Mouse (Mus musculus): ENCODE results near the gene Treh. TPM values are rescaled to one million over a fixed set of nuclear protein-coding genes. Genes with fewer than 3 reads are reported as not detected.
A peak's percentile ranks its signal among the peaks of the same experiment; 100 is the strongest.

Treh gene
- polyA plus RNA-seq, 1 experiment from 2014 or later, result not detected

- H3K9ac ChIP-seq, result peak overlapping the region; percentile 46; the same call in 1 of the 2 replicates
- H3K27ac ChIP-seq, result peak overlapping the region; percentile 44; the same call in 1 of the 2 replicates
- WGBS, result 29% methylated on average over 10 of the region's 10 CpGs
- H3K4me1 ChIP-seq, result peaks cover 60% of the 10 kb centered on the region
- no peaks in the 10 kb centered on the region for H3K9me3 ChIP-seq
- 0 out of 2 replicates have a peak, but pooled peaks cover 2% of the 10 kb centered on the region for H3K36me3 ChIP-seq
- ATAC-seq (ENCODE audit: insufficient number of reproducible peaks, insufficient read depth, low FRiP score, low TSS enrichment, low read depth), result no peak
- H3K4me3 ChIP-seq, result no peak overlapping the region
- no peaks in the 10 kb centered on the region for H3K27me3 ChIP-seq
- H3K4me2 ChIP-seq, result peak overlapping the region; percentile 2; the same call in 1 of the 2 replicates
These were observed 53.6 kb downstream of the Treh start for GRCm38 (mm10) chr9:44726431-44727146.

GRCm38 (mm10) chr9:44727441-44727840, 54.4 kb downstream of the Treh start:
- H3K27me3 ChIP-seq, result peaks cover 4% of the 10 kb centered on the region; the same call in 1 of the 2 replicates
- H3K36me3 ChIP-seq, result 0 out of 2 replicates have a peak, but pooled peaks cover 2% of the 10 kb centered on the region
- no peak overlapping the region for H3K4me2 ChIP-seq
- WGBS, result 40% methylated on average over 5 of the region's 5 CpGs
- ATAC-seq (ENCODE audit: insufficient number of reproducible peaks, insufficient read depth, low FRiP score, low TSS enrichment, low read depth), result no peak
- H3K27ac ChIP-seq, result no peak overlapping the region
- no peak overlapping the region for H3K4me3 ChIP-seq
- H3K9me3 ChIP-seq, result no peaks in the 10 kb centered on the region
- H3K9ac ChIP-seq, result no peak overlapping the region
- H3K4me1 ChIP-seq, result peaks cover 54% of the 10 kb centered on the region

- Histone ChIP-seq H3K4me2 (peak overlapping the region; percentile 97), H3K27ac (no peak overlapping the region), H3K27me3 (peaks cover 22% of the 10 kb centered on the region; the same call in 1 of the 2 replicates), H3K9me3 (no peaks in the 10 kb centered on the region), H3K9ac (no peak overlapping the region), H3K4me3 (no peak overlapping the region), H3K4me1 (peaks cover 39% of the 10 kb centered on the region), H3K36me3 (no peaks in the 10 kb centered on the region)
- ATAC-seq (ENCODE audit: insufficient number of reproducible peaks, insufficient read depth, low FRiP score, low TSS enrichment, low read depth), result no peak
- WGBS, result 71% methylated on average over 5 of the region's 5 CpGs
These were observed 59.1 kb downstream of the Treh start for GRCm38 (mm10) chr9:44732130-44732549.

DNA sequence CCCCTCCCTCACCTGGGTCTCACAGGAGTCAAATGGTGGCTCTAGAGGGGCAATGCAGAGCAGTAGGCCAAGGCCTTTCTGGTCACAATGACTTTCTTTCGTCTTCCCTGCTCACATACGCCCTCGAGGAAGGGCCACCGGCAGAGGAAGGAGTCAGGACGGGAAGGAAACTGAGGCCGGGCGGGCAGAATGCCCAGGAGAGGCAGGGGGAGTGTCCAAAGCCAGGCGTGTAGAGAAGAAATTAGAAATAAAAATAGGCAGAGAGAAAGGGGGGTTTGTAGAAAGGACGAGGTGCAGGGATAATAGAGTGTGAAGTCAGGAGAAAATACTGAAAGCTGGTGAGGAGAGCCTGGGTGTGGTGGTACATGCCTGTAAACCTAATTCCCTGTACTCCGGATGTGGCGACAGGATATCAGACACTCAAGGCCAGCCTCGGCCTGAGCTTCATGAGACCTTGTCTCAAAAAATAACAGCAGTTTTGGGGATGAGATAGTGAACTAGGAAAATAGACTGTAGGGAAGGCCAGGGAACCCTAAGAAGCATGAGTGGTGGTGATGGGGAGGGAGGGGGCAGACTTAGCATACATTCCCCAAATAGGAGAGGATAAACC, 60.0 kb downstream of the Treh start:
- peak overlapping the region; percentile 63 for H3K4me3 ChIP-seq
- H3K36me3 ChIP-seq, result no peaks in the 10 kb centered on the region
- peaks cover 40% of the 10 kb centered on the region for H3K4me1 ChIP-seq
- no peaks in the 10 kb centered on the region for H3K9me3 ChIP-seq
- H3K9ac ChIP-seq, result peak overlapping the region; percentile 78
- H3K4me2 ChIP-seq, result peak overlapping the region; percentile 97
- no peak for ATAC-seq (ENCODE audit: insufficient number of reproducible peaks, insufficient read depth, low FRiP score, low TSS enrichment, low read depth)
- peaks cover 22% of the 10 kb centered on the region; the same call in 1 of the 2 replicates for H3K27me3 ChIP-seq
- 42% methylated on average over 12 of the region's 12 CpGs for WGBS
- H3K27ac ChIP-seq, result peak overlapping the region; percentile 81

DNA sequence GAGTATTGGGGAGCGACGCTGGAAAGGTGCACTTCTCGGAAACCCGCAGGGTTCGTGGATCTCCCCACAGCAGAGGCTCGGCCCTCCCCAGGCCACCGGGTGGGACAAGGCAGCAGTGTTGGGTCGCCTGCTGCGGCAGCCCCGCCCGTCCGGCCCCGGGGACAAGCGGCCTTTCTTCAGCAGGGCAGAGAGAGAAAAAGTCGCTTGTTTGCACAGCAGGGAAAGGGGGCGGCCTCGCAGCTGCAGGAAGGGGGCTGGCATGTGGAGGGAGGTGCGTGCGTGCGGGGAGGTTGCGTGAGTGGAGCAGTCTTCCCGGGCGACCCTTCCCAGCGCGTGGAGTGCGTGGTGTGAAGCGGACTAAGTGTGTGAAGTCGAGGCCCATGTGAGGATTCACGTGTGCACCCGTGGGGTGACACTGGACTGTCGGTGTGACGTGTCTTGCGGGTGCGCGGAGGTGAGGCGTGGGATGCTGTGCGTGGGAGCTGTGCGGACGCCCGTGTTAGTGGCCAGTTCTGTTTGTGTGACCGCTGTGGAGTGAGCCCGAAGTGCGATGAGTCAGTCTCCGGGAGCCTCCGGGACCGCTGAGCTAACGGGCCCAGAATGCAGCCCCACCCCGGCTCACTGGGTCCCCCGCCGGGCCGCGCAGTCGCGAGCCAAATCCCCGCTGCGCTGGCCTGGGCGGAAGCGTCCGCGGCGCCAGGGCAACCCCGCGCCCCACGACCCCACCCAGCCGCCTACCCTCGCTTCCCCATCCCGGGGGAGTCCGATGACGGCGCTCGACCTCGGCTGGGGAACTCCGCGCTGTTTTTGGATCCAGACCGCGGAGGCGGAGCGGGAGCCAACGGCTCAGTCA, 60.9 kb downstream of the Treh start:
- no peaks in the 10 kb centered on the region for H3K36me3 ChIP-seq
- peaks cover 22% of the 10 kb centered on the region; the same call in 1 of the 2 replicates for H3K27me3 ChIP-seq
- H3K4me2 ChIP-seq, result peak overlapping the region; percentile 97
- ATAC-seq (ENCODE audit: insufficient number of reproducible peaks, insufficient read depth, low FRiP score, low TSS enrichment, low read depth), result peak; percentile 32
- peak overlapping the region; percentile 78 for H3K9ac ChIP-seq
- under 1% methylated on average over 78 of the region's 79 CpGs for WGBS
- H3K4me1 ChIP-seq, result peaks cover 41% of the 10 kb centered on the region
- peak overlapping the region; percentile 63 for H3K4me3 ChIP-seq
- peak overlapping the region; percentile 81 for H3K27ac ChIP-seq
- H3K9me3 ChIP-seq, result no peaks in the 10 kb centered on the region

GRCm38 (mm10) chr9:44734524-44735494, 61.8 kb downstream of the Treh start, which contains the start of gene Phldb1:
TSS of gene Phldb1 (minus strand) at chr9:44735198.
- peak; percentile 74 for ATAC-seq (ENCODE audit: insufficient number of reproducible peaks, insufficient read depth, low FRiP score, low TSS enrichment, low read depth)
- WGBS, result 2% methylated on average over 47 of the region's 47 CpGs
- peaks cover 22% of the 10 kb centered on the region; the same call in 1 of the 2 replicates for H3K27me3 ChIP-seq
- peak within 1 kb of the TSS; percentile 78 for H3K9ac ChIP-seq
- H3K36me3 ChIP-seq, result no peaks in the 10 kb centered on the region
- peaks cover 41% of the 10 kb centered on the region for H3K4me1 ChIP-seq
- no peaks in the 10 kb centered on the region for H3K9me3 ChIP-seq
- H3K27ac ChIP-seq, result peak within 1 kb of the TSS; percentile 81
- H3K4me3 ChIP-seq, result peak within 1 kb of the TSS; percentile 63
- H3K4me2 ChIP-seq, result peak within 1 kb of the TSS; percentile 97

GRCm38 (mm10) chr9:44735886-44736285, 62.9 kb downstream of the Treh start:
- no peaks in the 10 kb centered on the region for H3K9me3 ChIP-seq
- 61% methylated on average over 6 of the region's 6 CpGs for WGBS
- H3K9ac ChIP-seq, result no peak overlapping the region
- ATAC-seq (ENCODE audit: insufficient number of reproducible peaks, insufficient read depth, low FRiP score, low TSS enrichment, low read depth), result no peak
- H3K27me3 ChIP-seq, result peaks cover 22% of the 10 kb centered on the region; the same call in 1 of the 2 replicates
- H3K4me2 ChIP-seq, result no peak overlapping the region
- H3K27ac ChIP-seq, result peak overlapping the region; percentile 81
- peaks cover 3% of the 10 kb centered on the region; the same call in 1 of the 2 replicates for H3K36me3 ChIP-seq
- no peak overlapping the region for H3K4me3 ChIP-seq
- H3K4me1 ChIP-seq, result peaks cover 41% of the 10 kb centered on the region

Other genes with a start within 250 kb of the Treh start
- gene Foxr1, start 232.1 kb upstream of the Treh start, polyA plus RNA-seq (2015; fragmentation: Nextera tagmentation; extraction: Ambion mirVana), result not detected in 2 replicates
- 2.8 and 2.9 TPM in 2 replicates for gene Upk2, start 218.3 kb upstream of the Treh start, polyA plus RNA-seq (2015; fragmentation: Nextera tagmentation; extraction: Ambion mirVana)
- gene Bcl9l, start 190.4 kb upstream of the Treh start, polyA plus RNA-seq (2015; fragmentation: Nextera tagmentation; extraction: Ambion mirVana), result 18.2 and 19.3 TPM in 2 replicates
- 0.10 TPM in 1 of 2 replicates, not detected in the other for gene Cxcr5, start 111.4 kb upstream of the Treh start, polyA plus RNA-seq (2015; fragmentation: Nextera tagmentation; extraction: Ambion mirVana)
- 28.3 and 29.2 TPM in 2 replicates for gene Ddx6, start 68.3 kb upstream of the Treh start, polyA plus RNA-seq (2015; fragmentation: Nextera tagmentation; extraction: Ambion mirVana)
- gene Phldb1, start 62.0 kb downstream of the Treh start, polyA plus RNA-seq (2015; fragmentation: Nextera tagmentation; extraction: Ambion mirVana), result 37.9 and 38.0 TPM in 2 replicates
- 192 and 213 TPM in 2 replicates for gene Arcn1, start 94.6 kb downstream of the Treh start, polyA plus RNA-seq (2015; fragmentation: Nextera tagmentation; extraction: Ambion mirVana)
- 137 and 149 TPM in 2 replicates for gene Ift46, start 94.7 kb downstream of the Treh start, polyA plus RNA-seq (2015; fragmentation: Nextera tagmentation; extraction: Ambion mirVana)
- gene Tmem25, start 126.1 kb downstream of the Treh start, polyA plus RNA-seq (2015; fragmentation: Nextera tagmentation; extraction: Ambion mirVana), result 2.3 and 2.5 TPM in 2 replicates
- gene Ttc36, start 129.8 kb downstream of the Treh start, polyA plus RNA-seq (2015; fragmentation: Nextera tagmentation; extraction: Ambion mirVana), result 2.2 TPM in 1 of 2 replicates, not detected in the other
- 18.1 and 22.8 TPM in 2 replicates for gene Kmt2a, start 208.1 kb downstream of the Treh start, polyA plus RNA-seq (2015; fragmentation: Nextera tagmentation; extraction: Ambion mirVana)
- gene Atp5l, start 247.5 kb downstream of the Treh start, polyA plus RNA-seq (2015; fragmentation: Nextera tagmentation; extraction: Ambion mirVana), result 678 and 698 TPM in 2 replicates